Mouse (Mus musculus) heart, embryonic 15.5 days (tissue): ENCODE measurements around the gene Ctse. TPM values are rescaled to one million over a fixed set of nuclear protein-coding genes. Genes with fewer than 3 reads are reported as not detected.

Experiments
- ATAC-seq: fragments of 200-750 bp; cut with Nextera tagmentation; replicated peaks from 2 replicates; pipeline ENCODE4 v1.8.0; 2017; ENCODE audit warnings: low read depth, moderate TSS enrichment; ENCODE audit not compliant: insufficient number of reproducible peaks, insufficient read depth, low FRiP score
- H3K27ac ChIP-seq: fragments of 300-500 bp; sonication (generic); 2 replicates; pipeline ENCODE4 v1.5.1; 2015; ENCODE audit warnings: mild to moderate bottlenecking, inconsistent platforms
- H3K27me3 ChIP-seq: fragments of 300-500 bp; sonication (generic); 2 replicates; pipeline ENCODE4 v1.6.1; 2015; ENCODE audit warnings: inconsistent platforms
- H3K36me3 ChIP-seq: fragments of 300-500 bp; sonication (generic); 2 replicates; pipeline ENCODE4 v1.6.1; 2015; ENCODE audit warnings: mild to moderate bottlenecking, inconsistent platforms
- H3K4me1 ChIP-seq: fragments of 300-500 bp; sonication (generic); replicated peaks from 2 replicates; pipeline ENCODE4 v1.6.1; 2015; ENCODE audit warnings: inconsistent platforms
- H3K4me2 ChIP-seq: fragments of 300-500 bp; sonication (generic); 2 replicates; pipeline ENCODE4 v1.6.1; 2015; ENCODE audit warnings: inconsistent platforms, mild to moderate bottlenecking, moderate library complexity
- H3K4me3 ChIP-seq: fragments of 300-500 bp; sonication (generic); 2 replicates; pipeline ENCODE4 v1.5.1; 2015; ENCODE audit warnings: mild to moderate bottlenecking, inconsistent platforms
- H3K9ac ChIP-seq: fragments of 300-500 bp; sonication (generic); 2 replicates; pipeline ENCODE4 v1.6.1; 2015; ENCODE audit warnings: mild to moderate bottlenecking, inconsistent platforms
- H3K9me3 ChIP-seq: fragments of 300-500 bp; sonication (generic); replicated peaks from 2 replicates; pipeline ENCODE4 v1.6.1; 2016; ENCODE audit warnings: inconsistent platforms
- WGBS: fragments of 180-500 bp; shearing (Covaris S2); methylation state at CpG from one replicate; pipeline ENCODE4 v1.1.7; 2015; ENCODE audit warnings: mixed read lengths; 5-methylcytosine and 5-hydroxymethylcytosine counted together
- polyA plus RNA-seq: library from polyadenylated mRNA; unstranded; fragments of >200 nt; fragmentation: Nextera tagmentation; extraction: Ambion mirVana; gene quantifications from 2 replicates; pipeline ENCODE4 v1.2.1, GENCODE M21; 2015

Ctse gene
- polyA plus RNA-seq, 1 experiment from 2014 or later: 0.28 TPM

- WGBS: 95% methylated on average over 2 of the region's 2 CpGs
- H3K9ac ChIP-seq: no peak overlapping the region
These were observed 49.6 kb downstream of the Ctse start for GRCm38 (mm10) chr1:131687739-131688138.

GRCm38 (mm10) chr1:131688475-131688874 is 50.4 kb downstream of the Ctse start, which contains the start of gene Rab7b:
Gene Rab7b (plus strand): TSS chr1:131688695.
- ATAC-seq: no peak
- H3K4me1 ChIP-seq: peaks cover 4% of the 10 kb centered on the region; the same call in 1 of the 2 replicates
- no peaks in the 10 kb centered on the region for H3K27me3 ChIP-seq
- H3K36me3 ChIP-seq: no peaks in the 10 kb centered on the region
- H3K4me3 ChIP-seq: no peak within 1 kb of the TSS
- H3K4me2 ChIP-seq: no peak within 1 kb of the TSS
- H3K9ac ChIP-seq: no peak within 1 kb of the TSS
- WGBS: 53% methylated on average over 8 of the region's 8 CpGs
- no peak within 1 kb of the TSS for H3K27ac ChIP-seq
- H3K9me3 ChIP-seq: no peaks in the 10 kb centered on the region

More at GRCm38 (mm10) chr1:131687739-131688138, 49.6 kb downstream of the Ctse start:
- Histone ChIP-seq H3K4me1 (peaks cover 4% of the 10 kb centered on the region; the same call in 1 of the 2 replicates), H3K27ac (no peak overlapping the region), H3K4me2 (no peak overlapping the region), H3K27me3 (no peaks in the 10 kb centered on the region), H3K4me3 (no peak overlapping the region), H3K9me3 (no peaks in the 10 kb centered on the region), H3K36me3 (no peaks in the 10 kb centered on the region)
- ATAC-seq: no peak

- Histone ChIP-seq H3K9ac (no peak overlapping the region), H3K4me3 (no peak overlapping the region), H3K36me3 (no peaks in the 10 kb centered on the region), H3K27me3 (no peaks in the 10 kb centered on the region), H3K4me1 (peaks cover 4% of the 10 kb centered on the region; the same call in 1 of the 2 replicates), H3K9me3 (no peaks in the 10 kb centered on the region), H3K4me2 (no peak overlapping the region), H3K27ac (no peak overlapping the region)
- no peak for ATAC-seq
- WGBS: 76% methylated on average over 3 of the region's 3 CpGs
These were observed 50.9 kb downstream of the Ctse start for GRCm38 (mm10) chr1:131689016-131689415.

GRCm38 (mm10) chr1:131689899-131690298 is 51.8 kb downstream of the Ctse start:
- Histone ChIP-seq H3K36me3 (no peaks in the 10 kb centered on the region), H3K27me3 (no peaks in the 10 kb centered on the region), H3K4me3 (no peak overlapping the region), H3K27ac (peak overlapping the region; percentile 2; the same call in 1 of the 2 replicates), H3K9ac (no peak overlapping the region), H3K4me1 (peaks cover 4% of the 10 kb centered on the region; the same call in 1 of the 2 replicates), H3K4me2 (no peak overlapping the region), H3K9me3 (no peaks in the 10 kb centered on the region)
- no peak for ATAC-seq
- WGBS: 74% methylated on average over 5 of the region's 5 CpGs

- H3K4me1 ChIP-seq: peaks cover 4% of the 10 kb centered on the region; the same call in 1 of the 2 replicates
- H3K4me3 ChIP-seq: no peak overlapping the region
- H3K36me3 ChIP-seq: no peaks in the 10 kb centered on the region
- 30% methylated on average over 3 of the region's 3 CpGs for WGBS
- H3K9ac ChIP-seq: no peak overlapping the region
- H3K9me3 ChIP-seq: no peaks in the 10 kb centered on the region
- H3K27ac ChIP-seq: peak overlapping the region; percentile 2; the same call in 1 of the 2 replicates
- H3K27me3 ChIP-seq: no peaks in the 10 kb centered on the region
- ATAC-seq: peak; percentile 77; the same call in 1 of the 2 replicates
- H3K4me2 ChIP-seq: no peak overlapping the region
These were observed 52.3 kb downstream of the Ctse start for GRCm38 (mm10) chr1:131690435-131690834.

GRCm38 (mm10) chr1:131691356-131691755 is 53.2 kb downstream of the Ctse start:
- no peak for ATAC-seq

GRCm38 (mm10) chr1:131695308-131695707 is 57.2 kb downstream of the Ctse start:
- Histone ChIP-seq H3K4me3 (no peak overlapping the region), H3K27me3 (no peaks in the 10 kb centered on the region), H3K9ac (no peak overlapping the region), H3K27ac (no peak overlapping the region), H3K4me1 (peaks cover 8% of the 10 kb centered on the region), H3K36me3 (no peaks in the 10 kb centered on the region), H3K9me3 (no peaks in the 10 kb centered on the region), H3K4me2 (no peak overlapping the region)
- 68% methylated on average over 2 of the region's 2 CpGs for WGBS
- ATAC-seq: no peak

More at GRCm38 (mm10) chr1:131691356-131691755, 53.2 kb downstream of the Ctse start:
- peaks cover 5% of the 10 kb centered on the region for H3K4me1 ChIP-seq
- H3K27ac ChIP-seq: no peak overlapping the region
- H3K4me3 ChIP-seq: no peak overlapping the region
- H3K9me3 ChIP-seq: no peaks in the 10 kb centered on the region
- no peak overlapping the region for H3K9ac ChIP-seq
- no peak overlapping the region for H3K4me2 ChIP-seq
- no peaks in the 10 kb centered on the region for H3K36me3 ChIP-seq
- H3K27me3 ChIP-seq: no peaks in the 10 kb centered on the region

GRCm38 (mm10) chr1:131696325-131696724 is 58.2 kb downstream of the Ctse start:
- H3K4me3 ChIP-seq: no peak overlapping the region
- H3K9ac ChIP-seq: no peak overlapping the region
- WGBS: 32% methylated on average over 4 of the region's 4 CpGs
- ATAC-seq: no peak
- H3K9me3 ChIP-seq: no peaks in the 10 kb centered on the region
- H3K27me3 ChIP-seq: no peaks in the 10 kb centered on the region
- peaks cover 5% of the 10 kb centered on the region for H3K4me1 ChIP-seq
- no peak overlapping the region for H3K27ac ChIP-seq
- no peak overlapping the region for H3K4me2 ChIP-seq
- no peaks in the 10 kb centered on the region for H3K36me3 ChIP-seq

- Histone ChIP-seq H3K36me3 (no peaks in the 10 kb centered on the region), H3K4me3 (no peak overlapping the region), H3K9me3 (no peaks in the 10 kb centered on the region), H3K27me3 (no peaks in the 10 kb centered on the region), H3K4me2 (no peak overlapping the region), H3K4me1 (peaks cover 12% of the 10 kb centered on the region), H3K27ac (no peak overlapping the region), H3K9ac (no peak overlapping the region)
- 88% methylated on average over 3 of the region's 3 CpGs for WGBS
- ATAC-seq: no peak
These were observed 60.7 kb downstream of the Ctse start for GRCm38 (mm10) chr1:131698770-131699169.

GRCm38 (mm10) chr1:131699642-131700041 is 61.5 kb downstream of the Ctse start:
- no peak for ATAC-seq

GRCm38 (mm10) chr1:131700447-131700846 is 62.3 kb downstream of the Ctse start:
- Histone ChIP-seq H3K4me3 (no peak overlapping the region), H3K4me2 (no peak overlapping the region), H3K36me3 (no peaks in the 10 kb centered on the region), H3K27ac (no peak overlapping the region), H3K4me1 (peaks cover 14% of the 10 kb centered on the region), H3K27me3 (no peaks in the 10 kb centered on the region), H3K9ac (no peak overlapping the region), H3K9me3 (no peaks in the 10 kb centered on the region)
- 65% methylated on average over 5 of the region's 5 CpGs for WGBS
- ATAC-seq: no peak

More at GRCm38 (mm10) chr1:131699642-131700041, 61.5 kb downstream of the Ctse start:
- Histone ChIP-seq H3K9me3 (no peaks in the 10 kb centered on the region), H3K4me2 (no peak overlapping the region), H3K4me3 (no peak overlapping the region), H3K27ac (no peak overlapping the region), H3K9ac (no peak overlapping the region), H3K27me3 (no peaks in the 10 kb centered on the region), H3K4me1 (peaks cover 14% of the 10 kb centered on the region), H3K36me3 (no peaks in the 10 kb centered on the region)
- 63% methylated on average over 4 of the region's 4 CpGs for WGBS

GRCm38 (mm10) chr1:131701391-131701790 is 63.3 kb downstream of the Ctse start:
- Histone ChIP-seq H3K9ac (no peak overlapping the region), H3K36me3 (no peaks in the 10 kb centered on the region), H3K4me3 (no peak overlapping the region), H3K27ac (no peak overlapping the region), H3K9me3 (no peaks in the 10 kb centered on the region), H3K4me2 (no peak overlapping the region), H3K27me3 (no peaks in the 10 kb centered on the region), H3K4me1 (peaks cover 13% of the 10 kb centered on the region)
- 85% methylated on average over 5 of the region's 5 CpGs for WGBS
- ATAC-seq: no peak
